Mouse (Mus musculus) ES-E14 (cell line): ENCODE measurements at regions not wholly inside any gene's neighbourhood (a gene's known extent, or its start where the extent isn't known, plus 50 kb on each side); places are given as distances from the start of the nearest gene placed in this dataset.

Experiments used
- DNase-seq: peaks from one replicate; pipeline ENCODE4 v3.0.0-alpha.2; 2013; ENCODE audit warnings: low read depth, low spot score
- H3K27ac ChIP-seq: 2 replicates; pipeline ENCODE4 v1.5.1; 2012; ENCODE audit warnings: low read depth, mild to moderate bottlenecking, low read length, moderate library complexity, mixed read lengths; ENCODE audit not compliant: poor library complexity, insufficient read depth, severe bottlenecking
- H3K36me3 ChIP-seq: 2 replicates; pipeline ENCODE4 v1.6.1; 2012; ENCODE audit warnings: mild to moderate bottlenecking, low read length, moderate library complexity, mixed read lengths; ENCODE audit not compliant: control insufficient read depth, poor library complexity, insufficient read depth, severe bottlenecking
- H3K4me1 ChIP-seq, 2 experiments: fragments of 150-350 bp in 1 of 2; sonication (generic) in 1 of 2; 2 replicates each; pipeline ENCODE4 v1.6.1; 2012; ENCODE audit warnings: low read length in 2 of 2, mild to moderate bottlenecking in 1 of 2, mixed read lengths in 1 of 2; ENCODE audit not compliant: control insufficient read depth in 2 of 2, insufficient read depth in 2 of 2, poor library complexity in 1 of 2
- H3K4me3 ChIP-seq, 2 experiments: fragments of 150-350 bp in 1 of 2; sonication (generic) in 1 of 2; 2 replicates each; pipeline ENCODE4 v1.5.1; 2012; ENCODE audit warnings: low read length in 2 of 2, low read depth in 1 of 2, mild to moderate bottlenecking in 1 of 2, mixed read lengths in 1 of 2; ENCODE audit not compliant: insufficient read depth in 1 of 2, poor library complexity in 1 of 2, severe bottlenecking in 1 of 2
- H3K9ac ChIP-seq: 2 replicates; pipeline ENCODE4 v1.6.1; 2012; ENCODE audit warnings: low read depth, mild to moderate bottlenecking, low read length, mixed read lengths; ENCODE audit not compliant: poor library complexity, insufficient read depth, severe bottlenecking
- H3K9me3 ChIP-seq: fragments of 150-350 bp; sonication (generic); 2 replicates; pipeline ENCODE4 v1.6.1; 2012; ENCODE audit warnings: low read depth, mild to moderate bottlenecking, low read length; ENCODE audit not compliant: control insufficient read depth, insufficient read depth
- CHD2 ChIP-seq: IDR thresholded peaks from 2 replicates; pipeline ENCODE4 v1.6.1; 2014; ENCODE audit warnings: mild to moderate bottlenecking, low read depth, low read length, inconsistent platforms
- HCFC1 ChIP-seq: IDR thresholded peaks from 2 replicates; pipeline ENCODE4 v1.6.1; 2012; ENCODE audit warnings: low read length, inconsistent platforms, borderline replicate concordance; ENCODE audit not compliant: insufficient read depth
- MAFK ChIP-seq: IDR thresholded peaks from 2 replicates; pipeline ENCODE4 v1.6.1; 2014; ENCODE audit warnings: mild to moderate bottlenecking, low read depth, low read length, inconsistent platforms; ENCODE audit not compliant: insufficient read depth
- ZC3H11A ChIP-seq: IDR thresholded peaks from 2 replicates; pipeline ENCODE4 v1.6.1; 2012; ENCODE audit warnings: low read depth, mild to moderate bottlenecking, inconsistent platforms, low read length, borderline replicate concordance
- ZNF384 ChIP-seq: IDR thresholded peaks from 2 replicates; pipeline ENCODE4 v1.6.1; 2012; ENCODE audit warnings: low read depth, low read length, inconsistent platforms
- in situ Hi-C, 2 experiments: fragments of 600-800 bp; cut with MboI; formaldehyde crosslinking; loops; one replicate each; pipeline ENCODE4 v1.15.1; 2025; ENCODE audit warnings: low sequenced_read_pairs in 2 of 2, inconsistent platforms in 1 of 2; ENCODE audit not compliant: unreplicated experiment in 2 of 2

- peaks cover 2 to 8% of the 10 kb centered on the region in 2 experiments; a peak in 1 of 4 replicates for H3K4me1 ChIP-seq
- H3K9ac ChIP-seq = no peak overlapping the region
- no peak for DNase-seq
- TF ChIP-seq CHD2 = no peak
- no peak for TF ChIP-seq ZC3H11A
- TF ChIP-seq HCFC1 = no peak
- no peak for TF ChIP-seq ZNF384
- TF ChIP-seq MAFK = no peak
- H3K9me3 ChIP-seq = no peaks in the 10 kb centered on the region
- in situ Hi-C loops = no loop called here
- no peaks in the 10 kb centered on the region for H3K36me3 ChIP-seq
- H3K4me3 ChIP-seq = no peak overlapping the region
- no peak overlapping the region for H3K27ac ChIP-seq
Observed at GRCm38 (mm10) chr2:178830313-178830712, 400.0 kb downstream of the Cdh26 start.

- in situ Hi-C loops = no loop called here
- Histone ChIP-seq H3K36me3 (no peaks in the 10 kb centered on the region), H3K9me3 (no peaks in the 10 kb centered on the region), H3K9ac (no peak overlapping the region), H3K27ac (no peak overlapping the region), H3K4me3 (no peak overlapping the region), H3K4me1 (peaks cover 2 to 11% of the 10 kb centered on the region in 2 experiments; a peak in 1 of 4 replicates)
- TF ChIP-seq CHD2 = no peak
- TF ChIP-seq MAFK = no peak
- no peak for TF ChIP-seq ZNF384
- no peak for TF ChIP-seq ZC3H11A
- TF ChIP-seq HCFC1 = no peak
- DNase-seq = no peak
Observed at GRCm38 (mm10) chr2:178834986-178835385, 404.7 kb downstream of the Cdh26 start.

- Histone ChIP-seq H3K9me3 (no peaks in the 10 kb centered on the region), H3K4me3 (no peak overlapping the region), H3K36me3 (no peaks in the 10 kb centered on the region), H3K4me1 (peaks cover 0 to 3% of the 10 kb centered on the region in 2 experiments; a peak in 1 of 4 replicates), H3K27ac (no peak overlapping the region), H3K9ac (no peak overlapping the region)
- no peak for DNase-seq
- in situ Hi-C loops = no loop called here
- TF ChIP-seq MAFK (no peak), ZNF384 (no peak), ZC3H11A (no peak), HCFC1 (no peak), CHD2 (no peak)
Observed at GRCm38 (mm10) chr2:178838571-178838970, 408.2 kb downstream of the Cdh26 start.

GRCm38 (mm10) chr2:178840975-178841374 lies 410.6 kb downstream of the Cdh26 start:
- TF ChIP-seq CHD2 = no peak
- no peak for TF ChIP-seq MAFK
- TF ChIP-seq ZNF384 = no peak
- no peak for TF ChIP-seq HCFC1
- TF ChIP-seq ZC3H11A = no peak
- no peak for DNase-seq

GRCm38 (mm10) chr2:178842595-178842994 lies 412.3 kb downstream of the Cdh26 start:
- in situ Hi-C loops = no loop called here
- Histone ChIP-seq H3K9ac (no peak overlapping the region), H3K4me1 (peaks cover 0 to 3% of the 10 kb centered on the region in 2 experiments; a peak in 1 of 4 replicates), H3K27ac (no peak overlapping the region), H3K4me3 (no peak overlapping the region), H3K9me3 (no peaks in the 10 kb centered on the region), H3K36me3 (no peaks in the 10 kb centered on the region)
- TF ChIP-seq CHD2 = no peak
- no peak for TF ChIP-seq MAFK
- no peak for TF ChIP-seq ZNF384
- TF ChIP-seq ZC3H11A = no peak
- no peak for DNase-seq

More at GRCm38 (mm10) chr2:178840975-178841374, 410.6 kb downstream of the Cdh26 start:
- Histone ChIP-seq H3K4me1 (peaks cover 0 to 3% of the 10 kb centered on the region in 2 experiments; a peak in 1 of 4 replicates), H3K36me3 (no peaks in the 10 kb centered on the region), H3K9ac (no peak overlapping the region), H3K4me3 (no peak overlapping the region), H3K9me3 (no peaks in the 10 kb centered on the region), H3K27ac (no peak overlapping the region)
- in situ Hi-C loops = no loop called here
